Mouse (Mus musculus) erythroblast, embryonic 14.5 days (primary cell): Measurements from ENCODE around the gene Gm20403.

Experiments
- GATA1 ChIP-seq: IDR thresholded peaks from 2 replicates; pipeline ENCODE4 v1.6.1; 2012; ENCODE audit warnings: low read length, inconsistent platforms, mixed read lengths
- TAL1 ChIP-seq: IDR thresholded peaks from 3 replicates; pipeline ENCODE4 v1.6.1; 2012; ENCODE audit warnings: low read length, inconsistent platforms, mixed read lengths

DNA sequence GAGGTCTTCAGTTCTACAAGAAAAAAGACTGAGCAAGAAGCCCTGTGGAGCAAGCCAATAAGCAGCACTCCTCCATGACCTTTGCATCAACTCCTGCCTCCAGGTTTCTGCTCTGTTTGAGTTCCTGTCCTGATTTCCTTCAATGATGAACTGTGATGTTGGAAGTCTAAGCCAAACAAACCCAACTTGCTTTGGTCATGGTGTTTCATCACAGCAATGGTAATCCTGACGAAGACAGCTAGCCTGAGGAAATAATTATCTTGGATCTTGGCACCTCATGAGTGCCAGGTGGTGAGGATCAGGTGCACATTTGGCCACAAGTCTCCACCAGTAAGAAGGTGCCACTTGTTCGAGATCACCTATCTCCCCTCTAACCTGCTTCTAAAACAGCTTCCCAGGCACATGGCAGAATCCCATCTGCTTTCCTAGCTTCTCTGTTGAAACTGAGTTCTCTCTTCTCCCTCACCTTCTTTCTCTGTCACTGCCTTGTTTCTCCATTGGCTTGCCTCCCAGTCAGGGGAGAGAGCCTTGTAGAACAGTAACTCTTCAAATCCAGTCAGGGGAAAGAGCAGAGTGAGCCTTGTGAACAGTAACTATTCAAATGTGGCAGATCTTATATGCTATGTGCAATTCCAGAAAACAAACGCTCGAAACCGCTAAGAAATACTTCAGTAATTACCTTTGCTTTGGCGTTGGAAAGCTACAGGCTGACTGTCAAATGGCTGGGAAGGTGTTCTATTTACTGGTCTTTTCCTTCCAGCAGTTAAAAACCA, 27.5 kb upstream of the Gm20403 start, which contains the start of gene Baz1a:
- no peak for TF ChIP-seq GATA1
- no peak for TF ChIP-seq TAL1
